Mouse (Mus musculus): Measurements from ENCODE around the gene Olfr47. TPM values are rescaled to one million over a fixed set of nuclear protein-coding genes. Genes with fewer than 3 reads are reported as not detected.

Gene Olfr47
- polyA plus RNA-seq, 1 experiment = not detected

- peak; percentile 20 for DNase-seq
- WGBS = 3% methylated on average over 8 of the region's 8 CpGs
- H3K36me3 ChIP-seq (ENCODE audit: control insufficient read depth, insufficient read depth, low read length) = no peaks in the 10 kb centered on the region
- peaks cover 10% of the 10 kb centered on the region for H3K4me1 ChIP-seq (replicated peaks; ENCODE audit: control insufficient read depth, insufficient read depth, low read length)
- TF ChIP-seq CTCF (IDR thresholded peaks at IDR 0.05; ENCODE audit: borderline replicate concordance, control insufficient read depth, extremely low read depth, insufficient read depth, low read length, poor library complexity) (no peak), POLR2A (IDR thresholded peaks at IDR 0.05; ENCODE audit: control insufficient read depth, extremely low read depth, insufficient read depth, low read length, poor library complexity) (no peak)
- H3K27me3 ChIP-seq (ENCODE audit: control insufficient read depth, insufficient read depth, low read length) = no peaks in the 10 kb centered on the region
- H3K27ac ChIP-seq (ENCODE audit: control insufficient read depth, insufficient read depth, low read length) = no peak overlapping the region
- peak overlapping the region; percentile 4; the same call in 1 of the 2 replicates for H3K4me3 ChIP-seq (ENCODE audit: control insufficient read depth, insufficient read depth, low read length)
These were observed 35.0 kb downstream of the Olfr47 start for GRCm38 (mm10) chr6:43266356-43266755.

GRCm38 (mm10) chr6:43272597-43272996 is 41.3 kb downstream of the Olfr47 start:
- TF ChIP-seq CTCF (IDR thresholded peaks at IDR 0.05; ENCODE audit: borderline replicate concordance, control insufficient read depth, extremely low read depth, insufficient read depth, low read length, poor library complexity) = no peak
- no peak for TF ChIP-seq POLR2A (IDR thresholded peaks at IDR 0.05; ENCODE audit: control insufficient read depth, extremely low read depth, insufficient read depth, low read length, poor library complexity)
- Histone ChIP-seq H3K27ac (ENCODE audit: control insufficient read depth, insufficient read depth, low read length) (no peak overlapping the region), H3K4me1 (replicated peaks; ENCODE audit: control insufficient read depth, insufficient read depth, low read length) (no peaks in the 10 kb centered on the region), H3K4me3 (ENCODE audit: control insufficient read depth, insufficient read depth, low read length) (no peak overlapping the region), H3K27me3 (ENCODE audit: control insufficient read depth, insufficient read depth, low read length) (no peaks in the 10 kb centered on the region), H3K36me3 (ENCODE audit: control insufficient read depth, insufficient read depth, low read length) (no peaks in the 10 kb centered on the region)
- no peak for DNase-seq

- Histone ChIP-seq H3K27ac (ENCODE audit: control insufficient read depth, insufficient read depth, low read length) (no peak overlapping the region), H3K27me3 (ENCODE audit: control insufficient read depth, insufficient read depth, low read length) (no peaks in the 10 kb centered on the region), H3K36me3 (ENCODE audit: control insufficient read depth, insufficient read depth, low read length) (no peaks in the 10 kb centered on the region), H3K4me3 (ENCODE audit: control insufficient read depth, insufficient read depth, low read length) (no peak overlapping the region), H3K4me1 (replicated peaks; ENCODE audit: control insufficient read depth, insufficient read depth, low read length) (no peaks in the 10 kb centered on the region)
- no peak for DNase-seq
- WGBS = 93% methylated on average over 4 of the region's 4 CpGs
- no peak for TF ChIP-seq POLR2A (IDR thresholded peaks at IDR 0.05; ENCODE audit: control insufficient read depth, extremely low read depth, insufficient read depth, low read length, poor library complexity)
- no peak for TF ChIP-seq CTCF (IDR thresholded peaks at IDR 0.05; ENCODE audit: borderline replicate concordance, control insufficient read depth, extremely low read depth, insufficient read depth, low read length, poor library complexity)
These were observed 42.8 kb downstream of the Olfr47 start for GRCm38 (mm10) chr6:43274123-43274522.

- Histone ChIP-seq H3K36me3 (ENCODE audit: control insufficient read depth, insufficient read depth, low read length) (no peaks in the 10 kb centered on the region), H3K4me1 (replicated peaks; ENCODE audit: control insufficient read depth, insufficient read depth, low read length) (no peaks in the 10 kb centered on the region), H3K4me3 (ENCODE audit: control insufficient read depth, insufficient read depth, low read length) (no peak overlapping the region), H3K27me3 (ENCODE audit: control insufficient read depth, insufficient read depth, low read length) (no peaks in the 10 kb centered on the region), H3K27ac (ENCODE audit: control insufficient read depth, insufficient read depth, low read length) (no peak overlapping the region)
- TF ChIP-seq POLR2A (IDR thresholded peaks at IDR 0.05; ENCODE audit: control insufficient read depth, extremely low read depth, insufficient read depth, low read length, poor library complexity) = no peak
- no peak for TF ChIP-seq CTCF (IDR thresholded peaks at IDR 0.05; ENCODE audit: borderline replicate concordance, control insufficient read depth, extremely low read depth, insufficient read depth, low read length, poor library complexity)
- no peak for DNase-seq
These were observed 46.9 kb downstream of the Olfr47 start for GRCm38 (mm10) chr6:43278247-43278646.

GRCm38 (mm10) chr6:43280481-43280880 is 49.2 kb downstream of the Olfr47 start:
- no peaks in the 10 kb centered on the region for H3K36me3 ChIP-seq (ENCODE audit: control insufficient read depth, insufficient read depth, low read length)
- H3K27ac ChIP-seq (ENCODE audit: control insufficient read depth, insufficient read depth, low read length) = no peak overlapping the region
- TF ChIP-seq CTCF (IDR thresholded peaks at IDR 0.05; ENCODE audit: borderline replicate concordance, control insufficient read depth, extremely low read depth, insufficient read depth, low read length, poor library complexity) (no peak), POLR2A (IDR thresholded peaks at IDR 0.05; ENCODE audit: control insufficient read depth, extremely low read depth, insufficient read depth, low read length, poor library complexity) (no peak)
- no peaks in the 10 kb centered on the region for H3K27me3 ChIP-seq (ENCODE audit: control insufficient read depth, insufficient read depth, low read length)
- H3K4me3 ChIP-seq (ENCODE audit: control insufficient read depth, insufficient read depth, low read length) = no peak overlapping the region
- 98% methylated on average over 5 of the region's 5 CpGs for WGBS
- no peak for DNase-seq
- H3K4me1 ChIP-seq (replicated peaks; ENCODE audit: control insufficient read depth, insufficient read depth, low read length) = no peaks in the 10 kb centered on the region

Other genes starting within 250 kb of the Olfr47 start
- not detected in 2 replicates for gene Olfr441, start 125.2 kb upstream of the Olfr47 start, polyA plus RNA-seq (2012; rRNA removed)
- gene Olfr237-ps1, start 85.0 kb upstream of the Olfr47 start, polyA plus RNA-seq (2012; rRNA removed) = not detected in 2 replicates
- not detected in 2 replicates for gene Olfr437, start 68.2 kb upstream of the Olfr47 start, polyA plus RNA-seq (2012; rRNA removed)
- gene Olfr13, start 59.4 kb upstream of the Olfr47 start, polyA plus RNA-seq (2012; rRNA removed) = 0.09 TPM in 1 of 2 replicates, not detected in the other
- not detected in 2 replicates for gene Olfr435, start 34.4 kb upstream of the Olfr47 start, polyA plus RNA-seq (2012; rRNA removed)
- not detected in 2 replicates for gene Olfr434, start 18.5 kb upstream of the Olfr47 start, polyA plus RNA-seq (2012; rRNA removed)
- 6.8 and 8.0 TPM in 2 replicates for gene Arhgef5, start 34.1 kb downstream of the Olfr47 start, polyA plus RNA-seq (2012; rRNA removed)
- gene Nobox, start 78.0 kb downstream of the Olfr47 start, polyA plus RNA-seq (2012; rRNA removed) = 0.09 and 0.14 TPM in 2 replicates

Data from thymus, adult 2 months (tissue).